Mouse (Mus musculus) stomach, postnatal 0 days (tissue): ENCODE data around the gene Anapc5.

ENCODE experiments used
- CTCF ChIP-seq: IDR thresholded peaks from 2 replicates; pipeline ENCODE4 v1.5.1; 2016; ENCODE audit warnings: antibody characterized with exemption, low read depth, mild to moderate bottlenecking, moderate library complexity
- EP300 ChIP-seq: optimal IDR thresholded peaks from 2 replicates; pipeline ENCODE3; 2016; ENCODE audit warnings: antibody characterized with exemption

DNA sequence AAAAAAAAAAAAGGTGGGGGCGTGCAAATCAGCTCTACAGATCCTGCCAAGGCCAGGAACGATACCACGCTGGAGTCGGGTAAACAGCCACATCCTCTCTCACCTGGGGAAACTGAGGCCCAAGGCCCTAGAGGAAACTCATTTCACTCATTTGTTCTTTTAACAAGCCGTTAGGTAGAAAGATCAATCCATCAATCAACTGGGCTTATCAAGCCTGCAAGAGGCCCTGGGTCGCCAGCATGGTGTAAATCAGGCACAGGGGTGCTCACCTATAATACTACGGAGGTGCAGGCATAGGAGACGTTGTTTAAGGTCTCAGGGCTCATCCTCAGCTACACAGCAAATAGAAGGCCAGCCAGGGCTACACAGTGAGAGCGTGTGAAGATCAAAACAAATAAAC lies 49.7 kb downstream of the Anapc5 start:
- TF ChIP-seq CTCF, result no peak
- no peak for TF ChIP-seq EP300
